Mouse (Mus musculus) thymus, adult 2 months (tissue): ENCODE data around the gene Dexi. TPM values are rescaled to one million over a fixed set of nuclear protein-coding genes. Genes with fewer than 3 reads are reported as not detected.

Experiments used
- DNase-seq: peaks from one replicate; pipeline ENCODE4 v3.0.0; 2021
- H3K27ac ChIP-seq: fragments of 200-500 bp; 2 replicates; pipeline ENCODE4 v1.5.1; 2012; ENCODE audit warnings: low read length, control low read depth; ENCODE audit not compliant: control insufficient read depth, insufficient read depth
- H3K27me3 ChIP-seq: fragments of 200-500 bp; 2 replicates; pipeline ENCODE4 v1.6.1; 2012; ENCODE audit warnings: mild to moderate bottlenecking, low read length, moderate library complexity, mixed read lengths; ENCODE audit not compliant: control insufficient read depth, insufficient read depth
- H3K36me3 ChIP-seq: fragments of 200-500 bp; 2 replicates; pipeline ENCODE4 v1.6.1; 2012; ENCODE audit warnings: mild to moderate bottlenecking, low read length, moderate library complexity; ENCODE audit not compliant: control insufficient read depth, insufficient read depth
- H3K4me1 ChIP-seq: fragments of 200-500 bp; replicated peaks from 2 replicates; pipeline ENCODE4 v1.6.1; 2012; ENCODE audit warnings: low read length; ENCODE audit not compliant: control insufficient read depth, insufficient read depth
- H3K4me3 ChIP-seq: fragments of 200-500 bp; 2 replicates; pipeline ENCODE4 v1.5.1; 2012; ENCODE audit warnings: mild to moderate bottlenecking, low read length, control low read depth, moderate library complexity; ENCODE audit not compliant: control insufficient read depth, insufficient read depth
- CTCF ChIP-seq: fragments of 200-500 bp; IDR thresholded peaks from 2 replicates; pipeline ENCODE4 v1.5.1; 2012; ENCODE audit warnings: mild to moderate bottlenecking, control low read depth, low read length, moderate library complexity, borderline replicate concordance; ENCODE audit not compliant: control insufficient read depth, poor library complexity, insufficient read depth; ENCODE audit errors: extremely low read depth
- POLR2A ChIP-seq: fragments of 200-500 bp; IDR thresholded peaks from 2 replicates; pipeline ENCODE4 v1.6.1; 2012; ENCODE audit warnings: mild to moderate bottlenecking, low read length, control low read depth, moderate library complexity; ENCODE audit not compliant: control insufficient read depth, poor library complexity, insufficient read depth; ENCODE audit errors: extremely low read depth
- WGBS: fragments of 180-500 bp; shearing (Covaris S2); methylation state at CpG from one replicate; pipeline ENCODE4 v1.1.7; 2018; 5-methylcytosine and 5-hydroxymethylcytosine counted together
- polyA plus RNA-seq: library from polyadenylated mRNA; depleted of rRNA; stranded (reverse); fragments of >200 nt; gene quantifications from 2 replicates; pipeline ENCODE4 v1.2.3, GENCODE M21; 2012

Dexi gene
- polyA plus RNA-seq, 1 experiment = 122 TPM

DNA sequence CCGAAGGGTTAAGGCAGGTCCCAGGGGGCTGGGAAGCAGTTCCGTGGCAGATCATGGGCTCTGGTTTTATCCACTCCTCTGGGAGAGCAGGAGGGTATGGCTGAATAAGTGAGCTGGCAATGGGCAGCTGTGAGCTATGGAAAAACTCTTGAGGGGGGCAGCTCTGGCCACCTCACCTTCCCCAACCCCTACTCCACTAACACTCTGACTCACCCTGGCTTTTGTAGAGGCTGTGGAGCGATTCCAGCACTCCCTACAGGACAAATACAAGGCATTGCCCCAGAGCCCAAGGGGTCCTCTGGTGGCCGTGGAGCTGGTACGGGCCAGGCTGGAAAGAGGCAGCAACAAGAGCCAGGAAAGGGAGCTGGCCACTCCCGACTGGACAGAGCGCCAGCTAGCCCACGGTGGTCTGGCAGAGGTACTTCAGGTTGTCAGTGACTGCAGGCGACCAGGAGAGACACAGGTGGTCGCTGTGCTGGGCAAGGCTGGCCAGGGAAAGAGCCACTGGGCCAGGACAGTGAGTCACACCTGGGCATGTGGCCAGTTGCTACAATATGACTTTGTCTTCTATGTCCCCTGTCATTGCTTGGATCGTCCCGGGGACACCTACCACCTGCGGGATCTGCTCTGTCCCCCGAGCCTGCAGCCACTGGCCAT is 32.2 kb downstream of the Dexi start:
- Histone ChIP-seq H3K27ac (no peak overlapping the region), H3K36me3 (no peaks in the 10 kb centered on the region), H3K4me1 (no peaks in the 10 kb centered on the region), H3K27me3 (no peaks in the 10 kb centered on the region), H3K4me3 (no peak overlapping the region)
- TF ChIP-seq POLR2A (no peak), CTCF (no peak)
- WGBS = 77% methylated on average over 14 of the region's 14 CpGs
- DNase-seq = no peak

DNA sequence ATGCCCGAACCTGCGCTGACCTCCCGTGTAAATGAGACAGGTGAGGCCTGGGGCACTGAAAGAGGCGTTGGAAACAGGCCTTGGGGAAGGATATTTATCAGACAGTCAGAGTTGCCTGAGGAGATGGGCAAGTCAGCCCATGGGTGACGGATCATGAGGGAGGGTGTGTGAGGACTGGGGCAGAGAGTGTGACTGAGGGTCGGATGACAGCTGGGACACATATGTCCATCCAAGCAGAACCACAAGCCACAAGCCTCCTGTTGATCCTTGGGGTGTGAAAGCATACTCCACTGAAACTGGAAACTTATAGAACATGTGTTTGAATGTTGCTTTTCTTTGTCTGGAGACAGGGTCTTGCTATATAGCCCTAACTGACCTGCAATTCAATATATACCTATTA is 34.2 kb downstream of the Dexi start:
- H3K27me3 ChIP-seq = no peaks in the 10 kb centered on the region
- no peaks in the 10 kb centered on the region for H3K36me3 ChIP-seq
- DNase-seq = no peak
- H3K4me3 ChIP-seq = no peak overlapping the region
- H3K4me1 ChIP-seq = no peaks in the 10 kb centered on the region
- WGBS = 85% methylated on average over 6 of the region's 6 CpGs
- TF ChIP-seq CTCF (no peak), POLR2A (no peak)
- H3K27ac ChIP-seq = no peak overlapping the region

GRCm38 (mm10) chr16:10507445-10507844 is 35.4 kb downstream of the Dexi start:
- no peaks in the 10 kb centered on the region for H3K36me3 ChIP-seq
- H3K27ac ChIP-seq = no peak overlapping the region
- no peaks in the 10 kb centered on the region for H3K4me1 ChIP-seq
- TF ChIP-seq POLR2A (no peak), CTCF (no peak)
- H3K27me3 ChIP-seq = no peaks in the 10 kb centered on the region
- no peak for DNase-seq
- WGBS = 86% methylated on average over 4 of the region's 4 CpGs
- no peak overlapping the region for H3K4me3 ChIP-seq

DNA sequence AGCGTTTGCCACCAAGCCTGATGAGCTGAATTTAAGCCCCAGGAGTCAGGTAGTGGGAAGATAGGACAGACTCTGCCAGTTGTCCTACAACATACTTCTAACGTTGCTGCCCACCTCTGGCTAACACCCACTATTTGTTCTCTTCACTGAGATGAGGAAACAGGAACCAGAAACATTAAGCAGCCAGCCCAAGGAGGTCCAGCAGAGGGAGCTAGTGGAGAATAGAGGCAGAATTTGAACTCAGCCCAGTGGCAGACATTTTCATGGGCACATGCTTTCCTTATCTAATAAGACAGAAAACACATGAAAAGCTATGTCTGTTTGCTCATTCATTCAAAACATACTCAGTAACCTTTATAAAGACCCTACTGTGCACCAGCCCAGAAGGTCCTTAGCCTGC is 39.8 kb downstream of the Dexi start:
- DNase-seq = no peak
- H3K27me3 ChIP-seq = no peaks in the 10 kb centered on the region
- 54% methylated on average over 2 of the region's 2 CpGs for WGBS
- TF ChIP-seq CTCF = no peak
- no peak for TF ChIP-seq POLR2A
- 0 out of 2 replicates have a peak, but pooled peaks cover 2% of the 10 kb centered on the region for H3K4me1 ChIP-seq
- no peaks in the 10 kb centered on the region for H3K36me3 ChIP-seq
- H3K27ac ChIP-seq = no peak overlapping the region
- no peak overlapping the region for H3K4me3 ChIP-seq

- Histone ChIP-seq H3K27ac (no peak overlapping the region), H3K27me3 (no peaks in the 10 kb centered on the region), H3K36me3 (no peaks in the 10 kb centered on the region), H3K4me1 (0 out of 2 replicates have a peak, but pooled peaks cover 2% of the 10 kb centered on the region), H3K4me3 (no peak overlapping the region)
- TF ChIP-seq CTCF (no peak), POLR2A (no peak)
- peak; percentile 27 for DNase-seq
- WGBS = 17% methylated on average over 8 of the region's 8 CpGs
These were observed 41.0 kb downstream of the Dexi start for GRCm38 (mm10) chr16:10501865-10502264.

GRCm38 (mm10) chr16:10499122-10499521 is 43.7 kb downstream of the Dexi start:
- TF ChIP-seq CTCF = no peak
- TF ChIP-seq POLR2A = no peak
- H3K27me3 ChIP-seq = no peaks in the 10 kb centered on the region
- H3K36me3 ChIP-seq = no peaks in the 10 kb centered on the region
- 42% methylated on average over 1 of the region's 1 CpGs for WGBS
- H3K4me3 ChIP-seq = no peak overlapping the region
- H3K4me1 ChIP-seq = 0 out of 2 replicates have a peak, but pooled peaks cover 2% of the 10 kb centered on the region
- no peak for DNase-seq
- H3K27ac ChIP-seq = no peak overlapping the region
